Mouse (Mus musculus): ENCODE results near the gene Stpg4.

The Stpg4 gene

DNA sequence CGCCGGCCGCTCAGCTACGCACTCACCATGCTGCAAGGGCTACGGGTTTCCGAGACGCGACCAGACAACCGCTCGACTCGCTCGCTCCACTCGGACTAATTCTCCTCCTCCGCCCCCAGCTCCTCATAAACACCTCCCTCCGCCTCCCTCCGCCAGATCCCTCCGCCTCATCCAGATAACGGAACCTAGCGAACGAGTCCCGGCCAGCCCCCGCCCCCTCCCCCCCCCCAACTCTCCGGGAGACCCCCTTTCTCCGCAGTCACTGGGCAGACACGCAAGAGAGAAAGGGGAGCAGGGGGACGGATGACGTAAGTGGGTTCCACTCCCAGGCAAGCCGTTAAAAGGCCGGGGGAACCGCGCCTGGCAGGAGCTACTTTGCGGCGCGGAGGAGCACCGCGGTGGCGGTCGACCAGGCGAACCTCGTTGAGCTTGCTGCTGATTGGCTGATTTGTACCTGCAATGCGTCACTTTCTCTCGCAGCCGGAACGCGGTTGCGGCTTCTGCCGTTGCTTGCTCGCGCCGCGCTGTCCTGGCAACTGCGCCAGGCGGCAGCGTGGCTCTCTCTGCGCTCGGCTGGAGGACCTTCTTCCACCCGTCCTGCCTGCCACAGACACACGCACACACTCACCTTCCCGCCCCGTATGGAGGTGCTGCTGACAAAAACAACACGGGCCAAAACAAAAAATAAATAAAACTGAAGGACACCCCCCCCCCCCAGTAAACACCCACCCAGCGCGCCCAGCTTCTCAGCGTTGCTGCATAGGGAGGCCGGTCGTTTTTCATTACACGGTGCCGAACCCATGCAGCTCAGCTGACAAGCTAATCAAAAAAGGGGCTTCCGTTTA lies 19.4 kb upstream of the Stpg4 start, which contains the start of gene Calm2:
Gene Calm2, minus strand, starts transcription at position 169 of the 845 bp plus-strand sequence.
- DNase-seq (ENCODE audit: low read depth, low spot score) = peak; percentile 98

DNA sequence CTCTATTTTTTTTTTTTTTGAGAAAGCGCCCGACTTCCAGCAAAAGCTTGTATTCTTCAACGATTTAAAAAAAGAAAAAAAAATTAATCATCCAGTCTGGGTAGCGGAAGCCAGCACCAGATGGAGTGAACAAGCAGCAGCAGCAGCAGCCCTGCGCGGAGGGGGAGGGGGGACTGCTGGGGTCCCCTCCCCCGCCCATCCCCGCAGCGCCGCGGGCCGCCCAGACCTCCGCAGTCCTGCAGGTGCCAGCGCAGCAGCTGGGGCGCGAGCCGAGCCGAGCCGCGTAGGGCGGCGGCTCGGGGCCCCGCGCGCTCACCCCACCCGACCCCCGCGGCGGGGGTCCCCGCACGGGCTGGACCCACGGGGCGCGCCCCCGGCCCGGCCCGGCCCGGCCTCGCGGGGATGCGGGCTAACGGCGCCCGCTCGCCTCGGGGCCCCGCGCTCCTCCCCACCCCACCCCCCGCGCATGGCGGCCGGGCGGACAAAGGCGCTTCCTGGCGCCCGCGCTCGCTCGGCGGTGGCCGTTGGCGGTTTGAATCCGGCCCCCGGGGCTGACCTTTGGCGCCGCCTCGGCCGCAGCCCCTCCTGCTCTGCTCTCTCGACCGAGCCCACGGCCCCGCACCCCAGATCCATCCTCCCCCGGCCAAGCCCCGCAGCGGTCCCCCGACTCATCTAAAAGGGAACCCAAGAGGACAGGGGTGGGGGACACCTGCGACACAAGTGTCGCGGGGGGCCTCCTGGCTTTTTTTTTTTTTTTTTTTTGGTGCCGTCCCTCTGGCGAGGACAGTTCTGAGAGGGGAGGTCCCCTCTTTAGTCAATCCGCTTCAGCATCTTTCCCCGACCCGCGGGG lies 18.6 kb upstream of the Stpg4 start:
- peak; percentile 56 for DNase-seq (ENCODE audit: low read depth, low spot score)

GRCm38 (mm10) chr17:87445337-87445916 lies 17.9 kb upstream of the Stpg4 start:
- no peak for DNase-seq (ENCODE audit: low read depth, low spot score)

DNA sequence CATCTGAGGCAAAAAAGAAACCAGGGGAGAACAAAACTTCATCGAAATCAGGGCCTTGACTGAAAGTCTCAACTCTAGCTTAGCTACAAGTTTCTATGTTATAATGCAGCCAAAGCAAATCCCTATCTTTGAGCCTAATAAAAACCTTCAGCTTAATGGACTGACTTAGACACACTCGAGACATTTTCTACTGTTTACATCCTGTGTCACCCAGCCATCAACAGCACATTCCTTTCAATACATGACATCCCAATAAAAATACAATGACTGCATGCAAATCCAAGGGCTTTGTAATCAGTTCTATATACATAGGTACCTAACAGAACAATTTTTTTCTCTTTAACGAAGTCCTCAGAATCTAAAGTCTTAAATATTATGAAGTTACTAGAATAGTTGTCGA lies 17.2 kb upstream of the Stpg4 start:
- DNase-seq (ENCODE audit: low read depth, low spot score) = no peak

DNA sequence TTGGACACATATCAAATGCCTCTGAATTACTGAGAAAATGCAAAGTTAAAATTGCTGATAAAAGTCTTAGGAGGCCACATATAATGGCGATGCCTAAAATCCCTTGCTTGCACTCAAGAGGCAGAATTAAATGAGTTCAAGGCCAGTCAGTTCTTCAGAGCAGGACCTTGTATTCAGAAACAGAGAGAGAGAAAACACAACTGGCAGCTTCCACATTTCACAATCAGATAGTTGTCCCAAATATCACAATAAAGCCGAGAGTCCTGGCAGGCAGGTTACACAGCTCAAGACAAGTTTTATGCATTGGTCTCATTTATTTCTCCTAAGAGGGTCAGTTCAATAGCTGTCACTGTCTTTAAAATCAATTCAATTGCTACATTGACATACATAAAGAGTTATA lies 14.0 kb upstream of the Stpg4 start:
- no peak for DNase-seq (ENCODE audit: low read depth, low spot score)

- no peak for DNase-seq (ENCODE audit: low read depth, low spot score)
These were observed 11.9 kb upstream of the Stpg4 start for GRCm38 (mm10) chr17:87439441-87439840.

DNA sequence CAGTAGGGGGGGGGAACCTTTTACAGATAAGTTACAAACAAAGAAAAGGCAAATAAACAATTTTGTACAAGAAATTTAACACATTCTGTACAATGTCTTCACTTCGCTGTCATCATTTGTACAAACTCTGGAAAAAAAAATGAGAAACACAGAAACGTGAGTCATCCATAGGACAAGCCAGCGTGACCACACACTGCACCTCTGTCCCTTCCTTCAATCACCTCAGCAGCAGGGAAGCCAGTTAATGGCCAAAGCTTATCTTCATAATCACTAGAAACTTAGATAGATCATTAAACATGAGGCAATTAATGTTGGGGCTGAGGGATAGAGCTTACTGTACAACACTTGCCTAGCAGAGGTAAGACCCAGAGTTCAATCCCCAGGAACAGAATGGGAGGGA lies 6.4 kb upstream of the Stpg4 start:
- DNase-seq (ENCODE audit: low read depth, low spot score) = no peak

DNA sequence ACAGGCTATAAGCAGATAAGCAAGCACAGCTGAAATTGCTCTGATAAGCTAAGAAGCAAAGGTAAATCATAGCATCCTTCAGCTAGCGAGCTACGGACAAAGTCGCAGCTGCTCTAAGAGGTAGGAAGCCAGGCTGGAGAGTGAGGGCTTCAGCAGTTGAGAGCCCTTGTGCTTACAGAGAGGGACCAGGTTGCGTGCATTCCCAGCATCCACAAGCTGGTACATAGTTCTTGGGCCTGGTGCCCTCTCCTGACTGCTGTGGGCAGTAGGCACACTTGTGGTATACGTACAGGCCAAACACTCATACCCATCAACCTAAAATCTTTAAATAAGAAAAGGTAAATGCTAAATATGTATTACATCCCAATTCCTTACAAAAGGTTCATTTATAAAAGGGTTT lies 5.2 kb upstream of the Stpg4 start:
- DNase-seq (ENCODE audit: low read depth, low spot score) = no peak

DNA sequence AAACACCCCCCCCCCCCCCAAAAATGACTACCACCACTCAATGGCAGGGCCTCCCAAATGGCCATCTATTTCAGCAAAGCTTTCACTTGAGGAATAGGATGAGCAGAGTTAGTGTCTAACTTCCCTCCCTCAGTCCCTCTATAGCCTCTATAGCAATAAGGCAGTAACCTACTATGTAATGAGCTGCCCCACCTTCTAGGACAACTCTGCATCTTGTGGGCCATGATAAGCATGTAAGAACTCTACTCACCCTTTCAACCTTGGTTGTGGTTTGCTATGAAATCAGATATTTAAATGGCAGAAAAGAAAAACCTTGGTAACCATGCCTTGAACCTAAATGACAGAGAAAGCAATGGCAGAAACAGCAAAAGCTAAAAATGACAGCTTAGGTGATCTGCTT lies 4.8 kb upstream of the Stpg4 start:
- no peak for DNase-seq (ENCODE audit: low read depth, low spot score)

GRCm38 (mm10) chr17:87429431-87429830 lies 1.9 kb upstream of the Stpg4 start:
- DNase-seq (ENCODE audit: low read depth, low spot score) = no peak

DNA sequence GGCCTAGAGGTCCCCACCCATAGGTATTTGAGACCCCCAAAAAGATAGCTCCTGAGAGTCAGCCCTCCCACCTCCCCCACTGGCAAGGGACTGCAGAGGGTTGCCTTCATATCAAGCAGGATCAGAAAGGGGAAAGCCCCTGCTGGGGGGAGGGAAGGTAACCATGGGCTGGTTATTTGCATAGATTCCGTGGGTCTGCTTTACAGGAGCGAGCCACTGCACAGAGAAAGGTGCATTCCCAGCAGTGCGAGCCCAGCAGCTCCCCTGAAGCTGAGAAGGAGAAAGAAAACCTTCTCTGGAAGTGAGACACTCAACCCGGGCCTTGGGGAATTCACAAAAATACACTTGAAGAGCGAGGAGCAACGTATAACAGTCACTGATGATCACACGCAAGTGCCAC lies 9.5 kb downstream of the Stpg4 start:
- DNase-seq (ENCODE audit: low read depth, low spot score) = no peak

GRCm38 (mm10) chr17:87406646-87407045 lies 20.9 kb downstream of the Stpg4 start:
- no peak for DNase-seq (ENCODE audit: low read depth, low spot score)

DNA sequence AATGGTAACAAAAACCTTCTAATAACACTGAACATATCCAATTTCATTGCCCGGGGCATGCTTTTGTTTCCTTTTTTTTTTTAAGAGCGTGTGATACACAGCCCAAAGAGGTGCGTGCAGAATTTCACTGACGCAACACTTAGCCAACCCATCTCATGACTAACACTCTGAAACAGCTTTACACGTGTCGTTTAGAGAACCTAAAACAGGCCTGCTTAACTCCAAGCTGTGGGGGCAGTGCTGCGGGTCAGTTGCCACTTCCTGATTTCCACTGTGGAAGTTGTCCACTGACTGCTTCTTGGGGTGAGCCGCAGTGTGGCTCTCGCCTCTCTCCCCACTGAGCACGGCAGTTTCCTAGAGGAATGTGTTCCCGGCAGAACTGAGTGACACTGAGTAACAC lies 22.0 kb downstream of the Stpg4 start:
- peak; percentile 79 for DNase-seq (ENCODE audit: low read depth, low spot score)

DNA sequence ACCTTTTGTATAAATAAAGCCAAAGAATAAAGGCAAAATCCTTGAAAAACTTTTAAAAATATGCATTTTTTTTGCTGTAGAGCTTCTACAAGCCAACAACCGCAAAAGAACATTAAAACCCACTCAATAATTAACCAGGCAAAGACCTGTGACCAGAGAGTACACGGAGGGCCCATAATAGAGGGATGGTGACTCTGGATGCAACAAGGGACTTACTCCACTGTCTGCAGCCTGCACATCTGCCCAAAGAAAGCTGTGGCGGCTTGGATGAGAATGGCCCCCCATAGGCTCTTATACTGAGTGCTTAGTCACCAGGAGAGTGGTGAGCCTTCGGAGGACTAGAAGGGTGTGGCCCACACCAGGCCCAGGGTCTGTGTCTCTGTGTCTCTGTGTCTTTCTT lies 24.1 kb downstream of the Stpg4 start:
- no peak for DNase-seq (ENCODE audit: low read depth, low spot score)

GRCm38 (mm10) chr17:87402444-87402843 lies 25.1 kb downstream of the Stpg4 start:
- no peak for DNase-seq (ENCODE audit: low read depth, low spot score)

GRCm38 (mm10) chr17:87397088-87397487 lies 30.5 kb downstream of the Stpg4 start:
- no peak for DNase-seq (ENCODE audit: low read depth, low spot score)

- no peak for DNase-seq (ENCODE audit: low read depth, low spot score)
These were observed 36.3 kb downstream of the Stpg4 start for GRCm38 (mm10) chr17:87391242-87391641.

DNA sequence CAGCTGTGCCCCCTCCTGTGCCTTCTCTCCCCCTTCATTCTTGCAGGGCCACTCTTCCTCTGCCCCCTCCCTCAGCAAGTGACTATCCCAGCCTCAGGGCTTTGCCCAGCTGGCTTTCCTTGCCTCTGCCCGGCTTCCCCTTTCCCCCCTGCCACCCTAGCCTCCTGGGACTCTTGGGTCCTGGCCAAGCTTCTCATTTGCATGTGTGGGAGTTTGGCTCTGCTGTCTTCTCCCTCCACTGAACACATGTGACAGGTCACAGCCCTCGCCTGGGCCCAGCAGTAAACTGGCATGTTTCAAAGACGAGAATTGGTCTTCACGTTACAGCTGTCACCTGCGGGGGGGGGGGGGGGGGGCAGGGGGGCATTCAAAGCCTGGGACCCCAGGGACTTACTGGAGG lies 40.5 kb downstream of the Stpg4 start:
- DNase-seq (ENCODE audit: low read depth, low spot score) = no peak

DNA sequence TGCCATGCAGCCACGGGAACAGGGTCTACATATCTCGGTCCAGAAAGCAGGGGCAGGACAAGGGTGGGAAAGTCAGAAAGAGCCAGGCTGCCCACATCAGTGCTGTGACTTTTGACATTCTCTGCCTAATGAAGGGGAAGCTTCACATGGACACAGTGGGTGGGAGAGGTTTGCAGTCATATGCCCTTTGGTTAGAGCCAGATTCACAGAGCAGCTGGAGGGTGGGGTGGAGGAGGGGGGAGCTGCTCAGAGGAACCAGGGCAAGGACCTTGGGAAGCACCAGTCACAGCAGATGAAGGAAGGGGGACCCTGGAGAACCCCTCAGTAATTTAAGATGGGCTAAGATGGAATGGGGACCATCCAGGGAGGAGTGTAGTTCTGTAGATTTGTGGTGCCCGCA lies 41.7 kb downstream of the Stpg4 start:
- DNase-seq (ENCODE audit: low read depth, low spot score) = no peak

- no peak for DNase-seq (ENCODE audit: low read depth, low spot score)
These were observed 46.9 kb downstream of the Stpg4 start for GRCm38 (mm10) chr17:87380681-87381080.

DNA sequence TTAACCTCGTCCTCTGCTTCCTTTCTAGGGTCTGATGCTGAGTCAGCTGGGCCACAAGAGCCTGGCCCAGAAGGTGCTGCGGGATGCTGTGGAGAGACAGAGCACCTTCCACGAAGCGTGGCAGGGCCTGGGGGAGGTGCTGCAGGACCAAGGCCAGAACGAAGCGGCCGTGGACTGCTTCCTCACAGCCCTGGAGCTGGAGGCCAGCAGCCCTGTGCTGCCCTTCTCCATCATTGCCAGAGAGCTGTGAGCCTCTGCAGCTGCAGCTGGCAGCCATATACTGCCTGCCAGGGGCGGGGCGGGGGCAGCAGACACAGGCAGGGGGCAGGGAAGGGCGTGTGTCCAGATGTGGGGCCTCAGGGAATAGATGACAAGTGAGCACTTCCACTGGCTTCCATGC lies 47.7 kb downstream of the Stpg4 start:
- peak; percentile 40 for DNase-seq (ENCODE audit: low read depth, low spot score)

- DNase-seq (ENCODE audit: low read depth, low spot score) = no peak
These were observed 48.3 kb downstream of the Stpg4 start for GRCm38 (mm10) chr17:87379160-87379624.
